Mouse (Mus musculus) forebrain, embryonic 12.5 days (tissue): ENCODE results near the gene Mmadhc. TPM values are rescaled to one million over a fixed set of nuclear protein-coding genes. Genes with fewer than 3 reads are reported as not detected.

Source experiments
- ATAC-seq: fragments of 200-750 bp; cut with Nextera tagmentation; 2 replicates; pipeline ENCODE4 v1.8.0; 2017; ENCODE audit warnings: moderate TSS enrichment; ENCODE audit not compliant: low FRiP score
- H3K27ac ChIP-seq: fragments of 300-500 bp; sonication (generic); 2 replicates; pipeline ENCODE4 v1.5.1; 2016; ENCODE audit warnings: mild to moderate bottlenecking
- H3K27me3 ChIP-seq: fragments of 300-500 bp; sonication (generic); 2 replicates; pipeline ENCODE4 v1.6.1; 2016; ENCODE audit warnings: mild to moderate bottlenecking
- H3K36me3 ChIP-seq: fragments of 300-500 bp; sonication (generic); replicated peaks from 2 replicates; pipeline ENCODE4 v1.6.1; 2016; ENCODE audit warnings: mild to moderate bottlenecking
- H3K4me1 ChIP-seq: fragments of 300-500 bp; sonication (generic); 2 replicates; pipeline ENCODE4 v1.6.1; 2016
- H3K4me2 ChIP-seq: fragments of 300-500 bp; sonication (generic); 2 replicates; pipeline ENCODE4 v1.6.1; 2016; ENCODE audit warnings: mild to moderate bottlenecking, moderate library complexity
- H3K4me3 ChIP-seq: fragments of 300-500 bp; sonication (generic); replicated peaks from 2 replicates; pipeline ENCODE4 v1.5.1; 2016; ENCODE audit warnings: mild to moderate bottlenecking
- H3K9ac ChIP-seq: fragments of 300-500 bp; sonication (generic); 2 replicates; pipeline ENCODE4 v1.6.1; 2016; ENCODE audit warnings: mild to moderate bottlenecking
- H3K9me3 ChIP-seq: fragments of 300-500 bp; sonication (generic); 2 replicates; pipeline ENCODE4 v1.6.1; 2016
- WGBS: fragments of 180-500 bp; shearing (Covaris S2); methylation state at CpG from one replicate; pipeline ENCODE4 v1.1.7; 2016; 5-methylcytosine and 5-hydroxymethylcytosine counted together
- polyA plus RNA-seq: library from polyadenylated mRNA; unstranded; fragments of >200 nt; fragmentation: Nextera tagmentation; extraction: Ambion mirVana; gene quantifications from 2 replicates; pipeline ENCODE4 v1.2.1, GENCODE M21; 2016

The Mmadhc gene
- polyA plus RNA-seq, 1 experiment from 2014 or later, result 152 TPM

DNA sequence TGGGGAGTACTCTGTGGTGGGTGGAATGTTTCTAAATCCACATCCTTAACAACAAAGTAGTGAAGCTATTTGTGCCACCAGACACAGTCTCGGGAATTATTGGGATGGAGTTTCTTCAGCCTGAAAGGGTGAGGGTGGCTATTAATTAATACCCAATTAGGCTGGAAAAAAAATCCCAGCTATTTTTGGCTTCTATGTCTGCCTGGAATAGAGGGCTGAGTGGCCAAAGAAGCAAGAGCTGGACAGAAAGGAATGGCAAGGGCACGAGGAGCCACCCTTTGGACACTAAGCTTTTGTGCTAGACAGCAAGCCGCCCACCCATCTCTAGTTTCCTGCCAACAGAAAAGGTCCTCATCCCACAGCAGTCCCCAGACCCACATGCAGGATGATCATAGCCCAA, 48.0 kb downstream of the Mmadhc start:
- no peak overlapping the region for H3K4me3 ChIP-seq
- no peak for ATAC-seq
- H3K4me2 ChIP-seq, result no peak overlapping the region
- H3K36me3 ChIP-seq, result no peaks in the 10 kb centered on the region
- H3K27me3 ChIP-seq, result no peaks in the 10 kb centered on the region
- H3K4me1 ChIP-seq, result no peaks in the 10 kb centered on the region
- no peaks in the 10 kb centered on the region for H3K9me3 ChIP-seq
- 72% methylated on average over 3 of the region's 3 CpGs for WGBS
- H3K27ac ChIP-seq, result no peak overlapping the region
- no peak overlapping the region for H3K9ac ChIP-seq

DNA sequence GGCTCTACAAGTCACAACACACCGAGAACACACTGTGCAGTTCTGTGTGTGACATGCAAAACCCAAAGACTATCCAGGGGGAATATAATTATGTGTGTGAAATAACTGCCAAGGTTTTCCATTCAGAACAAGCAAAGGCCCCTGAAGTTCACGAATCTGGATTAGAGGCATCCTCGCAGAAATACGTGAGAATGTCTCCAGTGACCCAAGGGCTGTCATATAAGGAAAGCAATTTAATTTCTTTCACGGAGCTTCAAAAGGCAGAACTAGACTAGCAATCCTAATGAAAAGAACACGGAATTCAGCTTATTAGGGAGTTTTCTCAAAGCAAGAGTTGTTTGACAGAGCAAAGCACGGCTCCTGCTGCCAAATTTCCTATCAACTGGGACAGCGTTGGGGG, 63.1 kb downstream of the Mmadhc start:
- no peaks in the 10 kb centered on the region for H3K36me3 ChIP-seq
- no peaks in the 10 kb centered on the region for H3K9me3 ChIP-seq
- H3K27me3 ChIP-seq, result no peaks in the 10 kb centered on the region
- H3K4me1 ChIP-seq, result no peaks in the 10 kb centered on the region
- no peak overlapping the region for H3K9ac ChIP-seq
- no peak overlapping the region for H3K4me2 ChIP-seq
- whole genome bisulfite sequencing, result 51% methylated on average over 8 of the region's 8 CpGs
- no peak overlapping the region for H3K4me3 ChIP-seq
- H3K27ac ChIP-seq, result no peak overlapping the region
- no peak for ATAC-seq

Other genes with a start within 250 kb of the Mmadhc start
- 8.2 and 9.6 TPM in 2 replicates for gene Lypd6, start 230.4 kb downstream of the Mmadhc start, polyA plus RNA-seq